13 mouse cellular contexts compared by ENCODE assay signal in the genomic region with DNA sequence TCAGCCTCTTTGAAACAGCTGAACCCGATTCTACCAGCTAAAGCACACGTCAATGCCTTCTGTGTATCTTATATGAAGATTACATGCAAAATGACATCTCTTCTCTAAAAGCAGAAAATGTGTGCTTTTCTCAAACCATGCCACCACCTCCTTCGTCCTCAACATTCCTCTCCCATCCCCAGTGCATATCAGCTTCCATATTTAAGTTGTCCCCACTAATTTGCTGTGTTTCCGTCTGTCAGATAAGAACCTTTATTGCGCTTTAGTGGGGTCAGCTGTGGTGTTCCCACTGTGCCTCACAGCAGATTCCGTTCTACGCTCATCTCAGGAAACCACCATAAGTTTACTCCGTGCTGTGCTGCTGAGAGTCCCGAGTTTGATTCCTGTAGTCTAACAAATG. TPM values are rescaled to one million over a fixed set of nuclear protein-coding genes. Genes with fewer than 3 reads are reported as not detected.
DNase-seq lines count a peak whose midpoint lies in the region; ATAC-seq and TF ChIP-seq lines count a peak whose summit lies in the region.
"Had no signal": no experiment of that assay in that cellular context is flagged by ENCODE, and none has a peak within 500 bp of the region (broad histone marks: within the 10 kb centered on the region; RNA-seq: fewer than 3 reads in every experiment).

No protein-coding gene starts in this region.

- H3K27me3 ChIP-seq in heart, embryonic 10.5 days (ENCODE audit: insufficient read depth, poor library complexity, severe bottlenecking): no peaks in the 10 kb centered on the region; the same call in 1 of the 2 replicates
- H3K27me3 ChIP-seq in heart, adult 2 months (ENCODE audit: control insufficient read depth, insufficient read depth, low read length): peaks cover 4% of the 10 kb centered on the region
- H3K27me3 ChIP-seq in lung, embryonic 14.5 days (ENCODE audit: insufficient read depth, low read length): peaks cover 24% of the 10 kb centered on the region
- peaks cover 26% of the 10 kb centered on the region for H3K27me3 ChIP-seq in hindbrain, embryonic 13.5 days
- peaks cover 18% of the 10 kb centered on the region for H3K27me3 ChIP-seq in neural tube, embryonic 13.5 days

- peak; percentile 62 for DNase-seq in heart, embryonic 10.5 days (ENCODE audit: low spot score)
- DNase-seq in heart, adult 2 months: no peak
- DNase-seq in lung, embryonic 14.5 days: no peak
- no peak for DNase-seq in lung, postnatal 36 days
- no peak for DNase-seq in adrenal gland, adult 2 months
- no peak for DNase-seq in left cerebral cortex, adult 9 months (ENCODE audit: low spot score in 2 of 2)
- DNase-seq: kidney, postnatal 10 days; lung, adult 18-20 months had no signal

- no peaks in the 10 kb centered on the region for H3K9me3 ChIP-seq in heart, embryonic 10.5 days
- no peaks in the 10 kb centered on the region for H3K9me3 ChIP-seq in lung, embryonic 14.5 days (ENCODE audit: low read depth, low read length)
- H3K9me3 ChIP-seq in hindbrain, embryonic 13.5 days: no peaks in the 10 kb centered on the region
- H3K9me3 ChIP-seq in neural tube, embryonic 13.5 days: no peaks in the 10 kb centered on the region

- TF ChIP-seq POLR2A in heart, adult 2 months (IDR thresholded peaks at IDR 0.05; ENCODE audit: insufficient read depth, low read depth, low read length): no peak

- intact Hi-C loops in heart, adult 2 months (cut with DNase I): loop anchor here (1.0 to 2.0 kb wide), 4 partner anchors 136 to 270 kb away; no protein-coding TSS in a partner anchor

- no peak for TF ChIP-seq EP300 in heart, adult 2 months (IDR thresholded peaks at IDR 0.05; ENCODE audit: insufficient read depth, low read depth, low read length)

- H3K4me3 ChIP-seq in heart, embryonic 10.5 days: peak overlapping the region; percentile 84
- no peak overlapping the region for H3K4me3 ChIP-seq in heart, adult 2 months
- H3K4me3 ChIP-seq in lung, embryonic 14.5 days (ENCODE audit: low read depth, low read length): no peak overlapping the region
- peak overlapping the region; percentile 31 for H3K4me3 ChIP-seq in hindbrain, embryonic 13.5 days
- peak overlapping the region; percentile 87 for H3K4me3 ChIP-seq in neural tube, embryonic 13.5 days

- peak overlapping the region; percentile 83 for H3K27ac ChIP-seq in heart, embryonic 10.5 days
- H3K27ac ChIP-seq in heart, adult 2 months: no peak overlapping the region
- no peak overlapping the region for H3K27ac ChIP-seq in lung, embryonic 14.5 days (ENCODE audit: low read depth)
- no peak overlapping the region for H3K27ac ChIP-seq in hindbrain, embryonic 13.5 days
- 0 out of 2 replicates have a peak overlapping the region, but pooled peaks have one; percentile 49 for H3K27ac ChIP-seq in neural tube, embryonic 13.5 days (replicated peaks)

- H3K9ac ChIP-seq in heart, adult 2 months (ENCODE audit: low read depth, low read length): no peak overlapping the region
- H3K9ac ChIP-seq in lung, embryonic 14.5 days: no peak overlapping the region
- H3K9ac ChIP-seq in hindbrain, embryonic 13.5 days: peak overlapping the region; percentile 49
- peak overlapping the region; percentile 55; the same call in 1 of the 2 replicates for H3K9ac ChIP-seq in neural tube, embryonic 13.5 days

- ATAC-seq in lung, embryonic 14.5 days (ENCODE audit: insufficient read depth): no peak
- ATAC-seq in hindbrain, embryonic 13.5 days (ENCODE audit: low FRiP score): no peak
- ATAC-seq in neural tube, embryonic 13.5 days (ENCODE audit: low read depth): no peak

- peak overlapping the region; percentile 95 for H3K4me2 ChIP-seq in lung, embryonic 14.5 days
- peak overlapping the region; percentile 84 for H3K4me2 ChIP-seq in hindbrain, embryonic 13.5 days
- peak overlapping the region; percentile 85 for H3K4me2 ChIP-seq in neural tube, embryonic 13.5 days

- H3K79me2 ChIP-seq in heart, adult 2 months (replicated peaks; ENCODE audit: control insufficient read depth, insufficient read depth, low read length): no peaks in the 10 kb centered on the region

- no peak for TF ChIP-seq CTCF in heart, adult 2 months (IDR thresholded peaks at IDR 0.05)
- TF ChIP-seq CTCF in lung, embryonic 14.5 days (IDR thresholded peaks at IDR 0.05; ENCODE audit: low read depth): no peak

- 21% methylated on average over 9 of the region's 9 CpGs for WGBS in heart, embryonic 10.5 days
- WGBS in heart, adult 2 months: 33% methylated on average over 9 of the region's 9 CpGs
- WGBS in lung, embryonic 14.5 days: 46% methylated on average over 9 of the region's 9 CpGs
- 63% methylated on average over 9 of the region's 9 CpGs for WGBS in hindbrain, embryonic 13.5 days
- 53% methylated on average over 9 of the region's 9 CpGs for WGBS in neural tube, embryonic 13.5 days

- peaks cover 40% of the 10 kb centered on the region for H3K4me1 ChIP-seq in heart, embryonic 10.5 days
- no peaks in the 10 kb centered on the region for H3K4me1 ChIP-seq in heart, adult 2 months (ENCODE audit: control insufficient read depth, insufficient read depth, low read length)
- H3K4me1 ChIP-seq in lung, embryonic 14.5 days (ENCODE audit: insufficient read depth): 0 out of 2 replicates have a peak, but pooled peaks cover 2% of the 10 kb centered on the region
- H3K4me1 ChIP-seq in hindbrain, embryonic 13.5 days (replicated peaks): peaks cover 43% of the 10 kb centered on the region
- H3K4me1 ChIP-seq in neural tube, embryonic 13.5 days (replicated peaks): peaks cover 54% of the 10 kb centered on the region

- H3K36me3 ChIP-seq in heart, embryonic 10.5 days: 0 out of 2 replicates have a peak, but pooled peaks cover 6% of the 10 kb centered on the region
- no peaks in the 10 kb centered on the region for H3K36me3 ChIP-seq in heart, adult 2 months (ENCODE audit: control insufficient read depth, insufficient read depth, low read length)
- no peaks in the 10 kb centered on the region for H3K36me3 ChIP-seq in lung, embryonic 14.5 days (ENCODE audit: insufficient read depth)
- no peaks in the 10 kb centered on the region for H3K36me3 ChIP-seq in hindbrain, embryonic 13.5 days
- no peaks in the 10 kb centered on the region for H3K36me3 ChIP-seq in neural tube, embryonic 13.5 days

RNA-seq across cellular contexts. Expression of a gene that starts 1.8 kb away (rescaled TPM):
- polyA plus RNA-seq in heart, embryonic 10.5 days (2016; fragmentation: Nextera tagmentation; extraction: Ambion mirVana): 101 and 126 TPM in 2 replicates
- 1 to 10 TPM; 4.6 to 4.7 TPM for total RNA-seq in heart, adult 2 months (2021)
- polyA plus RNA-seq in heart, adult 2 months (2012; rRNA removed): 8.7 and 9.1 TPM in 2 replicates
- 14.8 and 16.0 TPM in 2 replicates for polyA plus RNA-seq in lung, embryonic 14.5 days (2014; fragmentation: Nextera tagmentation; extraction: Ambion mirVana)
- 25.3 and 30.0 TPM in 2 replicates for polyA plus RNA-seq in hindbrain, embryonic 13.5 days (2015; fragmentation: Nextera tagmentation; extraction: Ambion mirVana)
- polyA plus RNA-seq in neural tube, embryonic 13.5 days (2015; fragmentation: Nextera tagmentation; extraction: Ambion mirVana): 24.9 and 27.5 TPM in 2 replicates
- 1 to 10 TPM; 4.4 to 4.9 TPM for total RNA-seq in adrenal gland, adult 2 months (2021)
- polyA plus RNA-seq in adrenal gland, adult 2 months (2012; rRNA removed): 10.2 and 10.5 TPM in 2 replicates
- total RNA-seq: common myeloid progenitor, adult 5-6 weeks; hematopoietic stem cell, adult 5-6 weeks; MEL had no signal

Comparison
In these comparisons a context has a peak if more than half of its experiments do, and no peak if none do; other contexts are left out.
1. H3K27ac ChIP-seq: peak in heart, embryonic 10.5 days (single experiment) and neural tube, embryonic 13.5 days (single experiment); none in heart, adult 2 months (single experiment), lung, embryonic 14.5 days (single experiment) and hindbrain, embryonic 13.5 days (single experiment).
2. H3K4me3 ChIP-seq: peak in heart, embryonic 10.5 days (single experiment), hindbrain, embryonic 13.5 days (single experiment) and neural tube, embryonic 13.5 days (single experiment); none in heart, adult 2 months (single experiment) and lung, embryonic 14.5 days (single experiment).
3. H3K9ac ChIP-seq: peak in hindbrain, embryonic 13.5 days (single experiment) and neural tube, embryonic 13.5 days (single experiment); none in heart, adult 2 months (single experiment) and lung, embryonic 14.5 days (single experiment).
4. Peak in every context shown above with its lines, with median percentiles within 50 percentile points of each other: H3K4me2 ChIP-seq.